Mouse (Mus musculus) neural tube, embryonic 14.5 days (tissue): ENCODE data around the gene Ckm. TPM values are rescaled to one million over a fixed set of nuclear protein-coding genes. Genes with fewer than 3 reads are reported as not detected.
A peak's percentile ranks its signal among the peaks of the same experiment; 100 is the strongest.

ENCODE experiments used
- ATAC-seq: fragments of 200-750 bp; cut with Nextera tagmentation; 2 replicates; pipeline ENCODE4 v1.8.0; 2017; ENCODE audit warnings: low read depth, mild to moderate bottlenecking, moderate TSS enrichment, moderate library complexity
- H3K27ac ChIP-seq: fragments of 300-500 bp; sonication (generic); 2 replicates; pipeline ENCODE4 v1.5.1; 2014; ENCODE audit warnings: low read depth, mild to moderate bottlenecking, control low read depth, low read length, moderate library complexity, mixed read lengths
- H3K27me3 ChIP-seq: fragments of 300-500 bp; sonication (generic); 2 replicates; pipeline ENCODE4 v1.6.1; 2014; ENCODE audit warnings: low read length; ENCODE audit not compliant: control insufficient read depth, insufficient read depth
- H3K36me3 ChIP-seq: fragments of 300-500 bp; sonication (generic); 2 replicates; pipeline ENCODE4 v1.6.1; 2014; ENCODE audit warnings: low read length, mixed read lengths; ENCODE audit not compliant: control insufficient read depth, insufficient read depth
- H3K4me1 ChIP-seq: fragments of 300-500 bp; sonication (generic); 2 replicates; pipeline ENCODE4 v1.6.1; 2014; ENCODE audit warnings: low read length; ENCODE audit not compliant: control insufficient read depth, insufficient read depth
- H3K4me2 ChIP-seq: fragments of 300-500 bp; sonication (generic); 2 replicates; pipeline ENCODE4 v1.6.1; 2014; ENCODE audit warnings: mild to moderate bottlenecking, low read depth, low read length, control low read depth
- H3K4me3 ChIP-seq: fragments of 300-500 bp; sonication (generic); 2 replicates; pipeline ENCODE4 v1.5.1; 2014; ENCODE audit warnings: low read depth, low read length, control low read depth, mixed read lengths
- H3K9ac ChIP-seq: fragments of 300-500 bp; sonication (generic); replicated peaks from 2 replicates; pipeline ENCODE4 v1.6.1; 2014; ENCODE audit warnings: low read depth, mild to moderate bottlenecking, control low read depth, low read length, mixed read lengths
- H3K9me3 ChIP-seq: fragments of 300-500 bp; sonication (generic); 2 replicates; pipeline ENCODE4 v1.6.1; 2016; ENCODE audit warnings: low read length; ENCODE audit not compliant: control insufficient read depth
- WGBS: fragments of 180-500 bp; shearing (Covaris S2); extraction: QIAGEN DNeasy Blood & Tissue Kit; methylation state at CpG from one replicate; pipeline ENCODE4 v1.1.7; 2014; 5-methylcytosine and 5-hydroxymethylcytosine counted together
- polyA plus RNA-seq: library from polyadenylated mRNA; unstranded; fragments of >200 nt; fragmentation: Nextera tagmentation; extraction: Ambion mirVana; gene quantifications from 2 replicates; pipeline ENCODE4 v1.2.1, GENCODE M21; 2014

Ckm gene
- polyA plus RNA-seq, 1 experiment from 2014 or later: 2.0 TPM

DNA sequence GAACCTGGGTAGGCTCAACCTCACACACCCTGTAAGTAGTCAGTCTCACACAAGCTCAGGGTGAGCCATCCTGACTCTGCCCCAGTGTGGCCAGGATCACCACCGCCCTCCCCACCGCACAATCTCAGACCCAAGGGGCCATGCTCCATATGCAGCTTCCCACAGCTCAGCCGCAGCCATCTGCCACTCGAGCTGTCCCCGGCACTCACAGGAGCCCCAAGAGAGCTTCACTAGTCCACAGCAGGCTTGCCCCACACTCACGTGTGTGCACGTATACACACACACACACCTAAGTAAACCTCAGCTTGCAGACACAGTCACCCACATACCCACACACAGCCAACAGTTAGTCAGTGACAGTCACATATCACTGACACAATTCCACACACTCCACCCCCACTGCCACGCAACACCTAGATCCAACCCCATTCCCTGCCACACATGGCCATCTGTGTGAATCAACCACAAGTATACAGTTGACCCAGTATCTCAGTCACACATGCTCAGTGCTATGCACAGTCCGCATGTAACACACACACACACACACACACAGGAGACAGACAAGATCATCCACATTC lies 2.0 kb upstream of the Ckm start:
- Histone ChIP-seq H3K36me3 (no peaks in the 10 kb centered on the region), H3K4me1 (peaks cover 8% of the 10 kb centered on the region; the same call in 1 of the 2 replicates), H3K9ac (no peak overlapping the region), H3K9me3 (no peaks in the 10 kb centered on the region; the same call in 1 of the 2 replicates), H3K4me3 (no peak overlapping the region), H3K4me2 (no peak overlapping the region), H3K27me3 (peaks cover 17% of the 10 kb centered on the region), H3K27ac (no peak overlapping the region)
- ATAC-seq: no peak
- WGBS: 53% methylated on average over 9 of the region's 9 CpGs

DNA sequence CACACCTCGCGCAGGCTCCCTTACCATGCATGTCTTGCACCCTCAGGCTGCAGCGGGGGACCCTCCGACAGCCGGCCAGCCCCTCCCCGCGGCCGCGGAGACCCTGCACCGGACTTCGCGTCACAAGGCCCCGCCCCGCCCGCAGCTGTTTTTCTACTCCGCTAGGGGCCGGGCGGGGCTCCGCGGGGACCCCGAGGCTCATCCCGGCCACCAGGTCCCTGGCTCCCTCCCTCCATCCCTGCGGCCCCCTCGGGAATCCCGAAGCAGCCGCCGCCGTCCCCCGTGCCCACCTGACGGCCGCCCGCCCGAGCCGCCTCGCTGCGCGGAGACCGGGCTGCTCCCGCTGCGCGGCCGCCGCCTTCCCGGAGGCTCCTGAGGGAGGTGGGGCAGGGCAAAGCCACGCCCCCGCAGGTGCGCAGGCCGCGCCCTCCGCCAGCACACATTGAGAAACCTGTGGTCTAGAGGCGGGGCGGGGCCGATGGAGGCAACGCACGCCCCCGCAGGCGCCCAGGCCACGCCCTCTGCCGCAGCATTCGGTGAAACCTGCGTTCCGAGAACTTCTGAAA lies 762 bp upstream of the Ckm start, which contains the start of gene Klc3:
Gene Klc3 (minus strand): TSS at position 374 of the 566 bp plus-strand sequence.
- Histone ChIP-seq H3K27me3 (peaks cover 17% of the 10 kb centered on the region), H3K27ac (no peak within 1 kb of the TSS), H3K4me1 (peaks cover 8% of the 10 kb centered on the region; the same call in 1 of the 2 replicates), H3K9me3 (no peaks in the 10 kb centered on the region; the same call in 1 of the 2 replicates), H3K4me2 (peak within 1 kb of the TSS; percentile 92), H3K4me3 (peak within 1 kb of the TSS; percentile 39), H3K36me3 (no peaks in the 10 kb centered on the region), H3K9ac (peak within 1 kb of the TSS; percentile 47)
- 0 out of 2 replicates have a peak, but pooled peaks have one; percentile 18 for ATAC-seq
- under 1% methylated on average over 56 of the region's 62 CpGs for WGBS

DNA sequence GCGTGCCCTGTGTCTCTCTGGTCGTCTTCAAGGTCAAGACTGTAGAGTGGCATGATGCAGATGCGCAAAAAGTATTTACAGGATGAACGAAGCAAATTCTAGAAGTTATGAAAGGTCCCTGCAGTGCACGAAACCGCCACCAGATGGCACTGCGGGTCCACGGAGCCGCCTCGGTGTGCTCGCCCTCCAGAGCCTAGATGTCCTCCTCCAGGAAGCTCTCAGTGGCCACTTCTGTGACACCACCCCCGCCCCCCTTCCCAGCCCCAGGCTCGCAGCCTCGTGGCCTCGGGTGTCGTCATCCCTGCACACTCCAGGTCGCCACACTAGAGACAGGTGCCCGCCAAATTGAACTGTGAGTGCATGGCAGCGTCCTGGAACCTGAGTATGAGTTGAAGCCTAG lies 841 bp downstream of the Ckm start:
- no peak overlapping the region for H3K27ac ChIP-seq
- no peaks in the 10 kb centered on the region for H3K36me3 ChIP-seq
- H3K9me3 ChIP-seq: no peaks in the 10 kb centered on the region; the same call in 1 of the 2 replicates
- peaks cover 8% of the 10 kb centered on the region; the same call in 1 of the 2 replicates for H3K4me1 ChIP-seq
- no peak overlapping the region for H3K4me3 ChIP-seq
- WGBS: 4% methylated on average over 19 of the region's 19 CpGs
- ATAC-seq: peak; percentile 75; the same call in 1 of the 2 replicates
- H3K4me2 ChIP-seq: peak overlapping the region; percentile 35
- H3K27me3 ChIP-seq: peaks cover 17% of the 10 kb centered on the region
- no peak overlapping the region for H3K9ac ChIP-seq

DNA sequence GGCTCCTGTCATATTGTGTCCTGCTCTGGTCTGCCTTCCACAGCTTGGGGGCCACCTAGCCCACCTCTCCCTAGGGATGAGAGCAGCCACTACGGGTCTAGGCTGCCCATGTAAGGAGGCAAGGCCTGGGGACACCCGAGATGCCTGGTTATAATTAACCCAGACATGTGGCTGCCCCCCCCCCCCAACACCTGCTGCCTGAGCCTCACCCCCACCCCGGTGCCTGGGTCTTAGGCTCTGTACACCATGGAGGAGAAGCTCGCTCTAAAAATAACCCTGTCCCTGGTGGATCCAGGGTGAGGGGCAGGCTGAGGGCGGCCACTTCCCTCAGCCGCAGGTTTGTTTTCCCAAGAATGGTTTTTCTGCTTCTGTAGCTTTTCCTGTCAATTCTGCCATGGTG lies 5.2 kb downstream of the Ckm start:
- Histone ChIP-seq H3K36me3 (no peaks in the 10 kb centered on the region), H3K4me3 (no peak overlapping the region), H3K9ac (no peak overlapping the region), H3K9me3 (no peaks in the 10 kb centered on the region), H3K4me2 (no peak overlapping the region), H3K4me1 (no peaks in the 10 kb centered on the region), H3K27me3 (peaks cover 4% of the 10 kb centered on the region; the same call in 1 of the 2 replicates), H3K27ac (no peak overlapping the region)
- WGBS: 73% methylated on average over 6 of the region's 6 CpGs
- ATAC-seq: no peak

DNA sequence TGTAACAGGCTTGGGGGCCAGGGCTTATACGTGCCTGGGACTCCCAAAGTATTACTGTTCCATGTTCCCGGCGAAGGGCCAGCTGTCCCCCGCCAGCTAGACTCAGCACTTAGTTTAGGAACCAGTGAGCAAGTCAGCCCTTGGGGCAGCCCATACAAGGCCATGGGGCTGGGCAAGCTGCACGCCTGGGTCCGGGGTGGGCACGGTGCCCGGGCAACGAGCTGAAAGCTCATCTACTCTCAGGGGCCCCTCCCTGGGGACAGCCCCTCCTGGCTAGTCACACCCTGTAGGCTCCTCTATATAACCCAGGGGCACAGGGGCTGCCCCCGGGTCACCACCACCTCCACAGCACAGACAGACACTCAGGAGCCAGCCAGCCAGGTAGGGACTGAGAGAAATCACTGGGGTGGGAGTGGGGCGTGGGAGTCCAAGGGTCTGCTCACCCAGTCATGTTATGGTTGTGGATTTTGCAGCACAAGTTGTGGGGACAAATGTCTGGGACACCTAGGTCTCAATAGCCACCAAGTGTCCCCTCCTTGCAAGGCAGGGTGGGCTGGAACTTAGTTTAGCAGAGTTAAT lies 6.3 kb downstream of the Ckm start:
- 83% methylated on average over 11 of the region's 11 CpGs for WGBS
- no peaks in the 10 kb centered on the region for H3K27me3 ChIP-seq
- no peak overlapping the region for H3K4me3 ChIP-seq
- no peaks in the 10 kb centered on the region for H3K4me1 ChIP-seq
- H3K27ac ChIP-seq: no peak overlapping the region
- no peak overlapping the region for H3K4me2 ChIP-seq
- no peak overlapping the region for H3K9ac ChIP-seq
- no peaks in the 10 kb centered on the region for H3K36me3 ChIP-seq
- ATAC-seq: no peak
- no peaks in the 10 kb centered on the region for H3K9me3 ChIP-seq

DNA sequence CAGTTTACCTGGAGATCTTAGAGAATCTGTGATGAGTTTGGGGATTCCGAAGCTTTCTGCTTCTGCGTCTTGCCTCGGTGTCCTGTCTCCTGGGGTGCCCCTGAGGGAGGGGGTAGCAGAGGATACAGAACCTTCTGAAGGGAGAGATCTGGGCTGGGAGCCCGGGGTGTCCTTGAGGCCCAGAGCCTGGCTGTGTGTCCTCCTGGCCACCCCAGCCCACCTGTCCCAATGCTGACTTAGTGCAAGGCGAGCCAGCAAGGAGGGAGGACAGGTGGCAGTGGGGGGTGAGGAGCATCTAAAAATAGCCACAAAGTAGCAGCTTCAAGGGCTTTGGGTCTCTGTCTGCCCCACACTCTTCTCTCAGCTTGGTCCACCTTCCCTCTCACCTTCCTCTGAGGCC lies 7.2 kb downstream of the Ckm start:
- no peaks in the 10 kb centered on the region for H3K36me3 ChIP-seq
- no peaks in the 10 kb centered on the region for H3K27me3 ChIP-seq
- no peak overlapping the region for H3K9ac ChIP-seq
- H3K27ac ChIP-seq: no peak overlapping the region
- WGBS: 78% methylated on average over 5 of the region's 5 CpGs
- H3K4me1 ChIP-seq: no peaks in the 10 kb centered on the region
- no peak overlapping the region for H3K4me3 ChIP-seq
- H3K9me3 ChIP-seq: no peaks in the 10 kb centered on the region
- no peak overlapping the region for H3K4me2 ChIP-seq
- no peak for ATAC-seq

DNA sequence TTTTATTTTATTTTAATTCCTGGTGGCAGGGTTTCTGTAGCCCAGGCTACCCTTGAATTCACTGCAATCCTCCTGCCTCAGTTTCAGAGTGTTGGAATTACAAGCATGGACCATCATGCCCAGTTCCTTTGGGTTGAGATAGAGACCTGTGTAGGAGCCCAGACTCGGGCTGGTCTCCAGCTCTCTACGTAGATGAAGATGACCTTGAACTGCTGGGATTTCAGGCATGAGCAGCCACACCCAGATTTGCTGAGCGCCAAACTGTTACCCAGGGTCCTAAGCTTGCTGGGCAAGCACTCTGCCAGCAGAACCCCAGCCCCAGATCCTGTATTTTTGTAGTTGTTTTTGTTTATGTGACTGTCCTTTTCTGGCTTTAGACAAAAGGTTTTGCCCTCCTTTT lies 8.9 kb downstream of the Ckm start:
- Histone ChIP-seq H3K4me2 (no peak overlapping the region), H3K4me3 (no peak overlapping the region), H3K27me3 (no peaks in the 10 kb centered on the region), H3K4me1 (no peaks in the 10 kb centered on the region), H3K36me3 (no peaks in the 10 kb centered on the region), H3K9me3 (no peaks in the 10 kb centered on the region), H3K27ac (no peak overlapping the region), H3K9ac (no peak overlapping the region)
- 87% methylated on average over 3 of the region's 3 CpGs for WGBS
- ATAC-seq: no peak

DNA sequence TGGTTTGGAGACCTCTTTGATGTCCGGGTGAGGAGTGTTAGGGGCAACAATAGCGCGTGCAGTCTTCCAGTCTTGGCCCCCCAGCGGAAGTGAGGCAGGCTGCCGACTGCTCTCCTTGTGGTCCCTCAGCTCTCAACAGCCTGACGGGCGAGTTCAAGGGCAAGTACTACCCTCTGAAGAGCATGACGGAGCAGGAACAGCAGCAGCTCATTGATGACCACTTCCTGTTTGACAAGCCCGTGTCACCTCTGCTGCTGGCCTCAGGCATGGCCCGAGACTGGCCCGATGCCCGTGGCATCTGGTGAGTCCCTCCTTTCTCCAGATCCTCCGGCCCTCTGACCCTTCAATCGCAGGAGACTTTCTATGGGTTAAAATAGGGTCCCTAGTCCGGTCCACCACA lies 12.0 kb downstream of the Ckm start:
- no peak overlapping the region for H3K27ac ChIP-seq
- no peak for ATAC-seq
- H3K9ac ChIP-seq: no peak overlapping the region
- H3K4me2 ChIP-seq: no peak overlapping the region
- no peaks in the 10 kb centered on the region for H3K9me3 ChIP-seq
- H3K4me3 ChIP-seq: no peak overlapping the region
- no peaks in the 10 kb centered on the region for H3K4me1 ChIP-seq
- H3K27me3 ChIP-seq: peaks cover 16% of the 10 kb centered on the region
- H3K36me3 ChIP-seq: no peaks in the 10 kb centered on the region
- WGBS: 76% methylated on average over 15 of the region's 15 CpGs

DNA sequence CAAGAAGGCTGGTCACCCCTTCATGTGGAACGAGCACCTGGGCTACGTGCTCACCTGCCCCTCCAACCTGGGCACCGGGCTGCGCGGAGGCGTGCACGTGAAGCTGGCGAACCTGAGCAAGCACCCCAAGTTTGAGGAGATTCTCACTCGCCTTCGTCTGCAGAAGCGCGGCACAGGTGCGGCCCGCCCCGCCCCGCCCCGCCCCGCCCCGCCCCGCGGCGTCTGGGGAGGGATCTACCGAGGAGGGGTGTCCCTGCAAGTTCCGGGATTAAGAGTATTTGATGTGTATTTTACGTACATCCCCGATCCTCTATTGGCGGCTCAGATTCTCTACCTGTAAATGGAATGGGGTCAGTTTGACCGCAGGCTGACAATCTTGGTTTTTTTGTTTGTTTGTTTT lies 15.5 kb downstream of the Ckm start:
- Histone ChIP-seq H3K9me3 (no peaks in the 10 kb centered on the region), H3K27me3 (peaks cover 16% of the 10 kb centered on the region), H3K4me1 (no peaks in the 10 kb centered on the region), H3K27ac (no peak overlapping the region), H3K9ac (no peak overlapping the region), H3K4me3 (no peak overlapping the region), H3K36me3 (peaks cover 4% of the 10 kb centered on the region; the same call in 1 of the 2 replicates), H3K4me2 (no peak overlapping the region)
- ATAC-seq: no peak
- 7% methylated on average over 28 of the region's 28 CpGs for WGBS
